Mouse (Mus musculus): ENCODE data around the gene Timm8a2.
"Not testable (repeated sequence)": the region's sequence is repeated elsewhere in the genome, so short reads cannot be mapped to it uniquely, and the experiment has no call there.

Timm8a2 gene

GRCm38 (mm10) chr14:122061376-122061775 is 26.9 kb downstream of the Timm8a2 start:
- no peak for DNase-seq (ENCODE audit: extremely low spot score)

- no peak for DNase-seq (ENCODE audit: extremely low spot score)
Observed at GRCm38 (mm10) chr14:122062411-122063090, 28.1 kb downstream of the Timm8a2 start.

- DNase-seq (ENCODE audit: extremely low spot score): no peak
Observed at GRCm38 (mm10) chr14:122063599-122063998, 29.1 kb downstream of the Timm8a2 start.

GRCm38 (mm10) chr14:122064519-122064918 is 30.0 kb downstream of the Timm8a2 start:
- peak; percentile 71 for DNase-seq (ENCODE audit: extremely low spot score)

GRCm38 (mm10) chr14:122066243-122066642 is 31.8 kb downstream of the Timm8a2 start:
- DNase-seq (ENCODE audit: extremely low spot score): no peak

- DNase-seq (ENCODE audit: extremely low spot score): not testable (repeated sequence)
Observed at GRCm38 (mm10) chr14:122068036-122068435, 33.6 kb downstream of the Timm8a2 start.

- no peak for DNase-seq (ENCODE audit: extremely low spot score)
Observed at GRCm38 (mm10) chr14:122068801-122069695, 34.6 kb downstream of the Timm8a2 start.

GRCm38 (mm10) chr14:122069948-122070347 is 35.5 kb downstream of the Timm8a2 start:
- DNase-seq (ENCODE audit: extremely low spot score): no peak

- DNase-seq (ENCODE audit: extremely low spot score): no peak
Observed at GRCm38 (mm10) chr14:122073422-122073821, 38.9 kb downstream of the Timm8a2 start.

GRCm38 (mm10) chr14:122074360-122074759 is 39.9 kb downstream of the Timm8a2 start:
- no peak for DNase-seq (ENCODE audit: extremely low spot score)

GRCm38 (mm10) chr14:122075485-122076200 is 41.2 kb downstream of the Timm8a2 start:
- no peak for DNase-seq (ENCODE audit: extremely low spot score)

- DNase-seq (ENCODE audit: extremely low spot score): no peak
Observed at GRCm38 (mm10) chr14:122077017-122077416, 42.5 kb downstream of the Timm8a2 start.

GRCm38 (mm10) chr14:122079428-122079827 is 45.0 kb downstream of the Timm8a2 start:
- peak; percentile 39 for DNase-seq (ENCODE audit: extremely low spot score)

- no peak for DNase-seq (ENCODE audit: extremely low spot score)
Observed at GRCm38 (mm10) chr14:122079921-122080320, 45.4 kb downstream of the Timm8a2 start.

GRCm38 (mm10) chr14:122081308-122081707 is 46.8 kb downstream of the Timm8a2 start:
- no peak for DNase-seq (ENCODE audit: extremely low spot score)

- DNase-seq (ENCODE audit: extremely low spot score): no peak
Observed at GRCm38 (mm10) chr14:122083499-122083898, 49.0 kb downstream of the Timm8a2 start.

GRCm38 (mm10) chr14:122087956-122088355 is 53.5 kb downstream of the Timm8a2 start:
- no peak for DNase-seq (ENCODE audit: extremely low spot score)

Measured in embryo, embryonic 9.5 days (tissue).